Mouse (Mus musculus): ENCODE results near the gene Jpt1. TPM values are rescaled to one million over a fixed set of nuclear protein-coding genes. Genes with fewer than 3 reads are reported as not detected.
"Not testable (repeated sequence)": the region's sequence is repeated elsewhere in the genome, so short reads cannot be mapped to it uniquely, and the experiment has no call there.

The Jpt1 gene
- total RNA-seq (2021) = 100 to 1,000 TPM; 559 to 561 TPM

- DNase-seq = peak; percentile 97
These were observed at the start of gene Jpt1 for GRCm38 (mm10) chr11:115514238-115514663. Gene Jpt1, minus strand, starts transcription at chr11:115514387.

- no peak for DNase-seq
These were observed 49.2 kb upstream of the Jpt1 start for GRCm38 (mm10) chr11:115563406-115563805.

GRCm38 (mm10) chr11:115555717-115556116, 41.5 kb upstream of the Jpt1 start:
- no peak for DNase-seq

GRCm38 (mm10) chr11:115552783-115553182, 38.6 kb upstream of the Jpt1 start:
- no peak for DNase-seq

GRCm38 (mm10) chr11:115543571-115543970, 29.4 kb upstream of the Jpt1 start:
- no peak for DNase-seq

GRCm38 (mm10) chr11:115538045-115538444, 23.9 kb upstream of the Jpt1 start:
- no peak for DNase-seq

- DNase-seq = no peak
These were observed 22.8 kb upstream of the Jpt1 start for GRCm38 (mm10) chr11:115536856-115537568.

- DNase-seq = peak; percentile 99
These were observed 22.0 kb upstream of the Jpt1 start, which contains the start of gene Sumo2 for GRCm38 (mm10) chr11:115536038-115536681. Gene Sumo2, minus strand, starts transcription at chr11:115536276.

- DNase-seq = peak; percentile 75
These were observed 21.3 kb upstream of the Jpt1 start for GRCm38 (mm10) chr11:115535401-115536037.

GRCm38 (mm10) chr11:115534759-115535371, 20.7 kb upstream of the Jpt1 start:
- no peak for DNase-seq

GRCm38 (mm10) chr11:115526446-115526845, 12.3 kb upstream of the Jpt1 start:
- DNase-seq = not testable (repeated sequence)

GRCm38 (mm10) chr11:115522703-115523102, 8.5 kb upstream of the Jpt1 start:
- no peak for DNase-seq

GRCm38 (mm10) chr11:115522238-115522637, 8.1 kb upstream of the Jpt1 start:
- DNase-seq = no peak

GRCm38 (mm10) chr11:115521080-115521479, 6.9 kb upstream of the Jpt1 start:
- DNase-seq = no peak

GRCm38 (mm10) chr11:115520218-115520617, 6.0 kb upstream of the Jpt1 start:
- no peak for DNase-seq

- no peak for DNase-seq
These were observed 5.4 kb upstream of the Jpt1 start for GRCm38 (mm10) chr11:115519581-115519980.

- no peak for DNase-seq
These were observed 4.5 kb upstream of the Jpt1 start for GRCm38 (mm10) chr11:115518693-115519092.

- no peak for DNase-seq
These were observed 2.8 kb upstream of the Jpt1 start for GRCm38 (mm10) chr11:115516942-115517341.

GRCm38 (mm10) chr11:115515021-115515420, 834 bp upstream of the Jpt1 start:
- no peak for DNase-seq

GRCm38 (mm10) chr11:115513271-115514237, 633 bp downstream of the Jpt1 start:
- DNase-seq = peak; percentile 55

GRCm38 (mm10) chr11:115512407-115513183, 1.6 kb downstream of the Jpt1 start:
- peak; percentile 39 for DNase-seq
